25 mouse cellular contexts compared by ENCODE assay signal in the genomic region with DNA sequence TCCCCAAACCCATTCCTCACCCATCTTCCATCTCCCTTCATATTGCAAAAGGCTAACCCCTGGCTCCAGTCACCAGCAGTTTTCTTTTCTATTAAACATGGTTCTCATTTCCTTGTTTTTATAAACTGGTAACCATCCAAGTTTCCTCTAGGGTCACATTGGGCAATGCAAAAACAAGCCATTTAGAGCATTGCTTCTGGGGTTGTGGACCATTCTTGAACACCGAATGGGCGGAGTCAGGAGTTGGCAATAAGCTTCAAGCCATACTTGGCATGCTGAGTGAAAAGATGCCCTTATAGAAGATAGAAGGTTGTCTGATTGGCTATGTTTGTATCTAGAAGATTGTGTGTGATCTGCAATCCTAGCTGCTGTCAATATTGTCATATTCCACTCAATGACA. TPM values are rescaled to one million over a fixed set of nuclear protein-coding genes. Genes with fewer than 3 reads are reported as not detected.
"Had no signal": no experiment of that assay in that cellular context is flagged by ENCODE, and none has a peak within 500 bp of the region (broad histone marks: within the 10 kb centered on the region; RNA-seq: fewer than 3 reads in every experiment).

No protein-coding gene starts in this region.

- H3K9ac ChIP-seq: liver, embryonic 14.5 days; lung, embryonic 15.5 days; midbrain, embryonic 12.5 days; neural tube, embryonic 13.5 days; neural tube, embryonic 15.5 days had no signal

- H3K9me3 ChIP-seq: lung, embryonic 15.5 days; midbrain, embryonic 10.5 days; midbrain, embryonic 12.5 days; neural tube, embryonic 13.5 days; neural tube, embryonic 15.5 days had no signal

- ATAC-seq: midbrain, embryonic 16.5 days had no signal

- H3K4me2 ChIP-seq: lung, embryonic 15.5 days; midbrain, embryonic 12.5 days; neural tube, embryonic 13.5 days; neural tube, embryonic 15.5 days had no signal

- H3K4me1 ChIP-seq: lung, embryonic 15.5 days; midbrain, embryonic 10.5 days; midbrain, embryonic 12.5 days; neural tube, embryonic 13.5 days; neural tube, embryonic 15.5 days had no signal

- H3K4me3 ChIP-seq: lung, embryonic 15.5 days; midbrain, embryonic 10.5 days; midbrain, embryonic 12.5 days; myocyte; neural tube, embryonic 13.5 days; neural tube, embryonic 15.5 days had no signal

- H3K27ac ChIP-seq: liver, embryonic 14.5 days; lung, embryonic 15.5 days; midbrain, embryonic 10.5 days; midbrain, embryonic 12.5 days; neural tube, embryonic 13.5 days; neural tube, embryonic 15.5 days had no signal

- DNase-seq: lung, adult 18-20 months; lung, postnatal 4 days; midbrain, embryonic 14.5 days; retina, postnatal 1 day; right cerebral cortex, adult 18-20 months; right cerebral cortex, postnatal 25 days; right cerebral cortex, postnatal 4 days; spleen, adult 18-20 months; thymus, adult 2 months; thymus, postnatal 25 days; thymus, postnatal 4 days had no signal

- H3K36me3 ChIP-seq: lung, embryonic 15.5 days; midbrain, embryonic 10.5 days; midbrain, embryonic 12.5 days; neural tube, embryonic 13.5 days; neural tube, embryonic 15.5 days had no signal

- H3K27me3 ChIP-seq: lung, embryonic 15.5 days; midbrain, embryonic 12.5 days; neural tube, embryonic 13.5 days; neural tube, embryonic 15.5 days had no signal

RNA-seq across cellular contexts. Expression of gene Gm17555, which starts 33.6 kb away (rescaled TPM):
- polyA plus RNA-seq: liver, embryonic 14.5 days; liver, embryonic 16.5 days; lung, embryonic 15.5 days; midbrain, embryonic 10.5 days; midbrain, embryonic 12.5 days; midbrain, embryonic 14.5 days; midbrain, embryonic 16.5 days; myocyte; neural tube, embryonic 11.5 days; neural tube, embryonic 13.5 days; neural tube, embryonic 15.5 days; small intestine, adult 2 months; stomach, embryonic 14.5 days; stomach, embryonic 16.5 days; thymus, adult 2 months; urinary bladder, adult 2 months had no signal
